Mouse (Mus musculus) E14TG2a.4 (cell line): ENCODE measurements around the gene Spindoc.
A peak's percentile ranks its signal among the peaks of the same experiment; 100 is the strongest.

Experiments used
- H3K27me3 ChIP-seq: 2 replicates; pipeline ENCODE4 v1.6.1; 2014; ENCODE audit warnings: low read length, control low read depth; ENCODE audit not compliant: insufficient read depth
- H3K36me3 ChIP-seq: 2 replicates; pipeline ENCODE4 v1.6.1; 2014; ENCODE audit warnings: low read length, control low read depth; ENCODE audit not compliant: insufficient read depth
- H3K4me1 ChIP-seq: replicated peaks from 2 replicates; pipeline ENCODE4 v1.6.1; 2014; ENCODE audit warnings: low read depth, low read length, control low read depth
- H3K4me3 ChIP-seq: replicated peaks from 2 replicates; pipeline ENCODE4 v1.5.1; 2014; ENCODE audit warnings: mild to moderate bottlenecking, low read length
- H3K9me3 ChIP-seq: 2 replicates; pipeline ENCODE4 v1.6.1; 2014; ENCODE audit warnings: low read length, control low read depth
- CTCF ChIP-seq: conservative IDR thresholded peaks from 2 replicates; pipeline ENCODE4 v1.5.1; 2014; ENCODE audit warnings: low read length
- NANOG ChIP-seq: IDR thresholded peaks from 2 replicates; pipeline ENCODE4 v1.6.1; 2014; ENCODE audit warnings: borderline replicate concordance, low read length, mixed read lengths
- POU5F1 ChIP-seq: IDR thresholded peaks from 2 replicates; pipeline ENCODE4 v1.6.1; 2014; ENCODE audit warnings: low read length, borderline replicate concordance

Spindoc gene

GRCm38 (mm10) chr19:7345235-7345755 is 37.5 kb downstream of the Spindoc start:
- no peak for TF ChIP-seq NANOG
- TF ChIP-seq CTCF = peak; percentile 75
- TF ChIP-seq POU5F1 = no peak
- Histone ChIP-seq H3K4me3 (no peak overlapping the region), H3K27me3 (no peaks in the 10 kb centered on the region; the same call in 1 of the 2 replicates), H3K9me3 (no peaks in the 10 kb centered on the region), H3K4me1 (peaks cover 21% of the 10 kb centered on the region), H3K36me3 (no peaks in the 10 kb centered on the region)

- Histone ChIP-seq H3K9me3 (no peaks in the 10 kb centered on the region), H3K4me1 (peaks cover 43% of the 10 kb centered on the region)
- TF ChIP-seq POU5F1 (no peak), NANOG (no peak), CTCF (no peak)
These were observed 40.1 kb downstream of the Spindoc start for GRCm38 (mm10) chr19:7342646-7343045.

GRCm38 (mm10) chr19:7341512-7342397 is 41.0 kb downstream of the Spindoc start, which contains the start of gene Mark2:
Mark2 (minus strand) TSS chr19:7341860.
- Histone ChIP-seq H3K4me1 (peaks cover 52% of the 10 kb centered on the region), H3K27me3 (no peaks in the 10 kb centered on the region), H3K36me3 (peaks cover 35% of the 10 kb centered on the region), H3K4me3 (peak within 1 kb of the TSS; percentile 98), H3K9me3 (no peaks in the 10 kb centered on the region)
- TF ChIP-seq CTCF (no peak), POU5F1 (no peak), NANOG (no peak)

More at GRCm38 (mm10) chr19:7342646-7343045, 40.1 kb downstream of the Spindoc start:
- no peak overlapping the region for H3K4me3 ChIP-seq
- H3K27me3 ChIP-seq = no peaks in the 10 kb centered on the region
- H3K36me3 ChIP-seq = peaks cover 26% of the 10 kb centered on the region

GRCm38 (mm10) chr19:7340780-7341475 is 41.9 kb downstream of the Spindoc start:
- TF ChIP-seq NANOG = no peak
- no peak for TF ChIP-seq POU5F1
- TF ChIP-seq CTCF = no peak

GRCm38 (mm10) chr19:7340371-7340779 is 42.4 kb downstream of the Spindoc start:
- TF ChIP-seq POU5F1 (no peak), CTCF (no peak), NANOG (no peak)
- Histone ChIP-seq H3K27me3 (no peaks in the 10 kb centered on the region), H3K4me1 (peaks cover 66% of the 10 kb centered on the region), H3K9me3 (no peaks in the 10 kb centered on the region), H3K4me3 (peak overlapping the region; percentile 98), H3K36me3 (peaks cover 48% of the 10 kb centered on the region)

More at GRCm38 (mm10) chr19:7340780-7341475, 41.9 kb downstream of the Spindoc start:
- Histone ChIP-seq H3K4me3 (peak overlapping the region; percentile 98), H3K36me3 (peaks cover 43% of the 10 kb centered on the region), H3K27me3 (no peaks in the 10 kb centered on the region), H3K4me1 (peaks cover 60% of the 10 kb centered on the region), H3K9me3 (no peaks in the 10 kb centered on the region)

- Histone ChIP-seq H3K4me1 (peaks cover 67% of the 10 kb centered on the region), H3K4me3 (peak overlapping the region; percentile 98), H3K9me3 (no peaks in the 10 kb centered on the region), H3K27me3 (no peaks in the 10 kb centered on the region), H3K36me3 (peaks cover 49% of the 10 kb centered on the region)
- no peak for TF ChIP-seq NANOG
- TF ChIP-seq POU5F1 = no peak
These were observed 42.9 kb downstream of the Spindoc start for GRCm38 (mm10) chr19:7339867-7340266.

GRCm38 (mm10) chr19:7339026-7339425 is 43.8 kb downstream of the Spindoc start:
- Histone ChIP-seq H3K36me3 (peaks cover 57% of the 10 kb centered on the region), H3K4me3 (peak overlapping the region; percentile 98), H3K9me3 (no peaks in the 10 kb centered on the region), H3K4me1 (peaks cover 76% of the 10 kb centered on the region), H3K27me3 (no peaks in the 10 kb centered on the region)
- TF ChIP-seq NANOG (no peak), POU5F1 (no peak), CTCF (no peak)

- TF ChIP-seq POU5F1 (no peak), NANOG (no peak), CTCF (no peak)
- Histone ChIP-seq H3K4me3 (no peak overlapping the region), H3K4me1 (peaks cover 87% of the 10 kb centered on the region), H3K9me3 (no peaks in the 10 kb centered on the region), H3K27me3 (no peaks in the 10 kb centered on the region), H3K36me3 (peaks cover 63% of the 10 kb centered on the region)
These were observed 44.9 kb downstream of the Spindoc start for GRCm38 (mm10) chr19:7337781-7338342.
